Mouse (Mus musculus): ENCODE data around the gene Wdr62.

GRCm38 (mm10) chr7:30321539-30322284 lies 41.5 kb upstream of the Wdr62 start, which contains the start of gene E130208F15Rik:
- TF ChIP-seq CTCF (IDR thresholded peaks at IDR 0.05; ENCODE audit: low read depth, low read length) (no peak), TAL1 (conservative IDR thresholded peaks at IDR 0.05; ENCODE audit: low read depth, low read length) (no peak)
